In genomic region chr2:34944761-34945160, GRCm38 (mm10) we compare ENCODE assay signal across 8 mouse cellular contexts. TPM values are rescaled to one million over a fixed set of nuclear protein-coding genes. Genes with fewer than 3 reads are reported as not detected.
DNase-seq lines count a peak whose midpoint lies in the region; ATAC-seq and TF ChIP-seq lines count a peak whose summit lies in the region.

No protein-coding gene starts in this region.

- no peak overlapping the region for H3K27ac ChIP-seq in MEL (ENCODE audit: control insufficient read depth, low read depth, low read length)
- no peak overlapping the region for H3K27ac ChIP-seq in midbrain, embryonic 14.5 days (replicated peaks; ENCODE audit: low read depth, low read length)
- no peak overlapping the region for H3K27ac ChIP-seq in midbrain, embryonic 11.5 days (ENCODE audit: low read depth, low read length)

- no peak for TF ChIP-seq POLR2A in MEL (IDR thresholded peaks at IDR 0.05; ENCODE audit: control insufficient read depth in 1 of 2, insufficient read depth in 1 of 2, low read depth in 1 of 2, low read length in 2 of 2, poor library complexity in 1 of 2)

- no peaks in the 10 kb centered on the region for H3K4me1 ChIP-seq in MEL (ENCODE audit: control insufficient read depth in 1 of 2, insufficient read depth in 2 of 2, low read length in 2 of 2)
- peaks cover 62% of the 10 kb centered on the region for H3K4me1 ChIP-seq in megakaryocyte, embryonic 14.5 days
- H3K4me1 ChIP-seq in midbrain, embryonic 14.5 days (ENCODE audit: control insufficient read depth, insufficient read depth, low read length) = no peaks in the 10 kb centered on the region
- no peaks in the 10 kb centered on the region for H3K4me1 ChIP-seq in midbrain, embryonic 11.5 days (ENCODE audit: control insufficient read depth, insufficient read depth, low read length)

- H3K79me2 ChIP-seq in MEL (ENCODE audit: control insufficient read depth, insufficient read depth, low read length, poor library complexity) = no peaks in the 10 kb centered on the region

- no peaks in the 10 kb centered on the region for H3K9me3 ChIP-seq in MEL (replicated peaks; ENCODE audit: insufficient read depth, low read length)
- no peaks in the 10 kb centered on the region for H3K9me3 ChIP-seq in megakaryocyte, embryonic 14.5 days
- H3K9me3 ChIP-seq in midbrain, embryonic 14.5 days (ENCODE audit: control insufficient read depth, low read length) = no peaks in the 10 kb centered on the region
- no peaks in the 10 kb centered on the region for H3K9me3 ChIP-seq in midbrain, embryonic 11.5 days (ENCODE audit: control insufficient read depth, low read length)

- H3K27me3 ChIP-seq in MEL (ENCODE audit: control insufficient read depth in 1 of 2, insufficient read depth in 2 of 2, low read length in 2 of 2) = peaks cover 2 to 13% of the 10 kb centered on the region in 2 experiments
- H3K27me3 ChIP-seq in megakaryocyte, embryonic 14.5 days (replicated peaks) = peaks cover 77% of the 10 kb centered on the region
- H3K27me3 ChIP-seq in midbrain, embryonic 14.5 days (ENCODE audit: control insufficient read depth, insufficient read depth, low read length) = no peaks in the 10 kb centered on the region
- H3K27me3 ChIP-seq in midbrain, embryonic 11.5 days (ENCODE audit: control insufficient read depth, insufficient read depth, low read length) = no peaks in the 10 kb centered on the region

- no peak for TF ChIP-seq RAD21 in MEL (IDR thresholded peaks at IDR 0.05; ENCODE audit: low read depth, low read length)

- no peak for ATAC-seq in midbrain, embryonic 14.5 days (ENCODE audit: low FRiP score, low TSS enrichment)
- no peak for ATAC-seq in midbrain, embryonic 11.5 days (ENCODE audit: low FRiP score)

- TF ChIP-seq EP300 in MEL (IDR thresholded peaks at IDR 0.05; ENCODE audit: low read depth in 1 of 2, low read length in 2 of 2) = no peak

- 33% methylated on average over 8 of the region's 8 CpGs for WGBS in midbrain, embryonic 14.5 days
- WGBS in midbrain, embryonic 11.5 days = 23% methylated on average over 8 of the region's 8 CpGs

- H3K4me2 ChIP-seq in midbrain, embryonic 14.5 days (ENCODE audit: low read length) = no peak overlapping the region
- H3K4me2 ChIP-seq in midbrain, embryonic 11.5 days = no peak overlapping the region

- no peak overlapping the region for H3K9ac ChIP-seq in MEL (ENCODE audit: control insufficient read depth, low read depth, low read length, poor library complexity, severe bottlenecking)
- no peak overlapping the region for H3K9ac ChIP-seq in midbrain, embryonic 14.5 days (replicated peaks; ENCODE audit: low read length)
- no peak overlapping the region for H3K9ac ChIP-seq in midbrain, embryonic 11.5 days (ENCODE audit: low read length)

- peak; percentile 93 to 94 for DNase-seq in B cell, adult 2 months
- DNase-seq in MEL (ENCODE audit: low read depth, low spot score) = peak; percentile 53
- DNase-seq in gastrocnemius, postnatal 25 days = peak; percentile 52
- peak; percentile 53 for DNase-seq in kidney, postnatal 14 days
- peak; percentile 90 to 93 for DNase-seq in thymus, postnatal 36 days
- DNase-seq in midbrain, embryonic 14.5 days = no peak
- no peak for DNase-seq in midbrain, embryonic 11.5 days (ENCODE audit: low spot score, missing footprints)

- no peak overlapping the region for H3K4me3 ChIP-seq in MEL (ENCODE audit: control insufficient read depth in 1 of 2, insufficient read depth in 1 of 2, low read depth in 2 of 2, low read length in 2 of 2)
- H3K4me3 ChIP-seq in megakaryocyte, embryonic 14.5 days (replicated peaks) = peak overlapping the region; percentile 78
- H3K4me3 ChIP-seq in midbrain, embryonic 14.5 days (replicated peaks; ENCODE audit: low read depth, low read length) = no peak overlapping the region
- H3K4me3 ChIP-seq in midbrain, embryonic 11.5 days (ENCODE audit: low read depth, low read length) = no peak overlapping the region

- no peaks in the 10 kb centered on the region for H3K36me3 ChIP-seq in MEL (ENCODE audit: control insufficient read depth in 1 of 2, insufficient read depth in 2 of 2, low read length in 2 of 2)
- no peaks in the 10 kb centered on the region for H3K36me3 ChIP-seq in megakaryocyte, embryonic 14.5 days (replicated peaks; ENCODE audit: low read length)
- no peaks in the 10 kb centered on the region for H3K36me3 ChIP-seq in midbrain, embryonic 14.5 days (ENCODE audit: control insufficient read depth, insufficient read depth, low read length)
- no peaks in the 10 kb centered on the region for H3K36me3 ChIP-seq in midbrain, embryonic 11.5 days (ENCODE audit: control insufficient read depth, insufficient read depth, low read length)

- TF ChIP-seq CTCF in MEL (IDR thresholded peaks at IDR 0.05 in 2 of 3, conservative IDR thresholded peaks at IDR 0.05 in 1 of 3; ENCODE audit: control insufficient read depth in 1 of 3, insufficient read depth in 1 of 3, low read depth in 2 of 3, low read length in 3 of 3, poor library complexity in 1 of 3, severe bottlenecking in 1 of 3) = no peak

TF ChIP-seq in MEL, 35 proteins besides CTCF, POLR2A, EP300 and RAD21:
- TF ChIP-seq ZNF384 (IDR thresholded peaks at IDR 0.05; ENCODE audit: low read depth, low read length) (no peak), MAFK (IDR thresholded peaks at IDR 0.05; ENCODE audit: borderline replicate concordance, low read depth, low read length) (no peak), USF2 (IDR thresholded peaks at IDR 0.05; ENCODE audit: borderline replicate concordance in 1 of 2, insufficient read depth in 1 of 2, low read depth in 1 of 2, low read length in 2 of 2) (no peak), ZMIZ1 (IDR thresholded peaks at IDR 0.05; ENCODE audit: low read depth, low read length) (no peak), TAL1 (IDR thresholded peaks at IDR 0.05; ENCODE audit: low read length) (no peak), JUND (IDR thresholded peaks at IDR 0.05; ENCODE audit: low read depth, low read length) (no peak), UBTF (IDR thresholded peaks at IDR 0.05; ENCODE audit: borderline replicate concordance, insufficient read depth, low read depth, low read length) (no peak), KAT2A (conservative IDR thresholded peaks at IDR 0.05; ENCODE audit: low read depth, low read length) (no peak), E2F4 (IDR thresholded peaks at IDR 0.05; ENCODE audit: borderline replicate concordance, low read depth, low read length) (no peak), MYC (IDR thresholded peaks at IDR 0.05; ENCODE audit: low read depth, low read length) (no peak), NELFE (IDR thresholded peaks at IDR 0.05; ENCODE audit: low read depth, low read length) (no peak), MXI1 (IDR thresholded peaks at IDR 0.05; ENCODE audit: low read depth, low read length) (no peak), SIN3A (IDR thresholded peaks at IDR 0.05; ENCODE audit: low read length) (no peak), TBP (IDR thresholded peaks at IDR 0.05; ENCODE audit: low read depth, low read length) (no peak), NRF1 (IDR thresholded peaks at IDR 0.05; ENCODE audit: insufficient read depth, low read depth, low read length, poor library complexity, severe bottlenecking) (no peak)

RNA-seq across cellular contexts. Expression of gene Traf1, which starts 16.8 kb away (rescaled TPM):
- 0.04 TPM in 1 of 2 replicates, not detected in the other for total RNA-seq in MEL (2012; rRNA removed)
- under 1 TPM in 1 of 2 experiments, not detected in 1; 0.03 TPM for polyA plus RNA-seq in MEL (2012; ENCODE audit: insufficient read depth in 1 of 2, insufficient read length in 2 of 2, low read depth in 1 of 2, low replicate concordance in 2 of 2, missing spikeins in 1 of 2)
- 1 to 10 TPM in 1 of 2 experiments, under 1 TPM in 1; 0.46 to 1.3 TPM for total RNA-seq in gastrocnemius, postnatal 25 days (2021)
- 0.44 TPM in 1 of 2 replicates, not detected in the other for polyA plus RNA-seq in megakaryocyte, embryonic 14.5 days (2012; ENCODE audit: insufficient read depth, low replicate concordance)
- polyA plus RNA-seq in midbrain, embryonic 14.5 days (2014; fragmentation: Nextera tagmentation; extraction: Ambion mirVana) = 0.87 and 3.3 TPM in 2 replicates
- polyA plus RNA-seq in midbrain, embryonic 11.5 days (2014; fragmentation: Nextera tagmentation; extraction: Ambion mirVana) = 0.32 and 0.34 TPM in 2 replicates

RNA-seq across cellular contexts. Expression of gene Phf19, which starts 30.9 kb away (rescaled TPM):
- total RNA-seq in MEL (2012; rRNA removed) = 10.2 and 10.9 TPM in 2 replicates
- 10 to 100 TPM in 1 of 2 experiments, not detected in 1; 26.2 TPM for polyA plus RNA-seq in MEL (2012; ENCODE audit: insufficient read depth in 1 of 2, insufficient read length in 2 of 2, low read depth in 1 of 2, low replicate concordance in 2 of 2, missing spikeins in 1 of 2)
- 1 to 10 TPM in 1 of 2 experiments, under 1 TPM in 1; 0.91 to 1.3 TPM for total RNA-seq in gastrocnemius, postnatal 25 days (2021)
- 1.2 TPM in 1 of 2 replicates, not detected in the other for polyA plus RNA-seq in megakaryocyte, embryonic 14.5 days (2012; ENCODE audit: insufficient read depth, low replicate concordance)
- 0.93 and 1.6 TPM in 2 replicates for polyA plus RNA-seq in midbrain, embryonic 14.5 days (2014; fragmentation: Nextera tagmentation; extraction: Ambion mirVana)
- polyA plus RNA-seq in midbrain, embryonic 11.5 days (2014; fragmentation: Nextera tagmentation; extraction: Ambion mirVana) = 3.9 and 4.0 TPM in 2 replicates

Comparison
In these comparisons a context has a peak if more than half of its experiments do, and no peak if none do; other contexts are left out.
1. DNase-seq: peak in B cell, adult 2 months (2 of 2), MEL (single experiment), gastrocnemius, postnatal 25 days (single experiment), kidney, postnatal 14 days (single experiment) and thymus, postnatal 36 days (2 of 2); none in midbrain, embryonic 14.5 days (single experiment) and midbrain, embryonic 11.5 days (single experiment).